Mouse (Mus musculus): ENCODE results near the gene Iqcf6. TPM values are rescaled to one million over a fixed set of nuclear protein-coding genes. Genes with fewer than 3 reads are reported as not detected.

The Iqcf6 gene
- polyA plus RNA-seq (2012; rRNA removed): not detected in 2 replicates

DNA sequence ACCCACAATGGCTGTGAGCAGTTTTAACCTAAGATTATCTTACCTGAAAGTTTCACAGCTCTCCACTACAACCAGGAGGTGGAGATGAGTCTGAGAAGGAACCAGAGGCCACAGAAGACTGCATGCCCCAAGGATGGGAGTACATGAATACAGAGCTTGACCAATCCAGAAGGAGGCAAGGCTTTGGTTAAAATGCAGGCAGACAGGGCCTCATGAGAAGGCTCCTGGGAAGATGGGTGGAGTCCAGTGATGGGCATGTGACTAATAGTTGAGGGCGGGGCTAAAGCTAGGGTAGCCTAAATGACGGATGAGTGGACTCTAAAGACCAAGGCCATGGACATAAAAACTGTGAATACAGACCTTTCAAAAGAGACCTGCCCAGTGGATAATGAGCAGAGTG is at the start of gene Iqcf6:
Gene Iqcf6, plus strand, starts transcription at position 301 of the 400 bp plus-strand sequence.

DNA sequence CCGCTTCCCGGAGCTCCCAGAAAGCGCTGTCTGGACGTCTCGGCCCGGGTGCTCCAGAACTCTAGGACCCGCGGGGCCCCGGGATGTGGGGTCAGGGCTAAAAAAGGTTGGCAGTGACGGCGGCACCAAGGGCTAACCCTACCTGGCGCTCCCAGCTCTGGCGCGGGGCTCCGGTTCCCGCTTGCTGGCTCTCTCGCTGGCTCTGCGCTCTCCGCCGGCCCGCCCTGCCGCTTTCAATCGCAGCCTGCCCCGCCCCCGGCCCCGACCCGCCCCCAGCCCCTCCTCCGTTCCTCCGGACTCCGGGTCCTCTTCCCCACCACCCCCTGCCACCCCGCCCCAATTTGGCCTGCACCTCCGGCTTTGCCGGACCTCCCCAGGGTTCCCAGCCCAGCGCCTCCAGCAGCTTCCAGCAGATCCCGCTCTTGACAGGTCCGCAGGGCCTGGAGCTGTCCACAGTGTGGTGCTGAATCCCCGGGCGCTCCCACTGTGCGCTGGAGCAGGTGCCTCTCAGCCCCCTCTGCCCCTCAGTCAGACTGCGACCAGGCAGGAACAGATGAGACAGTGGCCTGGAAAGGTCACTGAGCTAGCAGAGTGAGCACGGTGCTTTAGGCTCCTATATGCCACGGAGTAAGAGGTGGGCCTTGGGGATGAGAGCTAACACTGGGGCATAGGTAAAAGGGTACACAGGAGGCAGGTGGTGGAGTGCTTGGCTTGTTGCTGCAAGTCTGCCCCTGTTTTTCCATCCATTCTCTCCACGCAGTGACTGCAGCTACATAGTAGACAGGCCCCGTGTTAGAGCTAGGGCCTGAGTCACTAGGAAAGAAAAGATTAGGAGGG is 29.7 kb downstream of the Iqcf6 start, which contains the start of gene Grm2:
Gene Grm2, minus strand, starts transcription at position 199 of the 837 bp plus-strand sequence.

Other genes with a start within 250 kb of the Iqcf6 start
- gene Rpl29, start 197.1 kb upstream of the Iqcf6 start, polyA plus RNA-seq (2012; rRNA removed): 818 and 832 TPM in 2 replicates
- 22.9 and 23.0 TPM in 2 replicates for gene Acy1, start 188.3 kb upstream of the Iqcf6 start, polyA plus RNA-seq (2012; rRNA removed)
- 15.2 and 23.0 TPM in 2 replicates for gene Abhd14b, start 179.1 kb upstream of the Iqcf6 start, polyA plus RNA-seq (2012; rRNA removed)
- gene Abhd14a, start 178.9 kb upstream of the Iqcf6 start, polyA plus RNA-seq (2012; rRNA removed): 56.2 and 65.9 TPM in 2 replicates
- gene Pcbp4, start 173.3 kb upstream of the Iqcf6 start, polyA plus RNA-seq (2012; rRNA removed): 528 and 567 TPM in 2 replicates
- gene Gpr62, start 160.6 kb upstream of the Iqcf6 start, polyA plus RNA-seq (2012; rRNA removed): 0.29 and 0.65 TPM in 2 replicates
- gene Rrp9, start 150.6 kb upstream of the Iqcf6 start, polyA plus RNA-seq (2012; rRNA removed): 44.2 and 44.7 TPM in 2 replicates
- 2.0 and 3.3 TPM in 2 replicates for gene Parp3, start 149.6 kb upstream of the Iqcf6 start, polyA plus RNA-seq (2012; rRNA removed)
- not detected in 2 replicates for gene Iqcf1, start 126.6 kb upstream of the Iqcf6 start, polyA plus RNA-seq (2012; rRNA removed)
- gene Iqcf5, start 112.0 kb upstream of the Iqcf6 start, polyA plus RNA-seq (2012; rRNA removed): not detected in 2 replicates
- not detected in 2 replicates for gene Iqcf3, start 65.0 kb upstream of the Iqcf6 start, polyA plus RNA-seq (2012; rRNA removed)
- not detected in 2 replicates for gene Iqcf4, start 55.6 kb upstream of the Iqcf6 start, polyA plus RNA-seq (2012; rRNA removed)
- 7.3 and 7.7 TPM in 2 replicates for gene Grm2, start 29.5 kb downstream of the Iqcf6 start, polyA plus RNA-seq (2012; rRNA removed)
- 41.9 and 48.5 TPM in 2 replicates for gene Tex264, start 59.3 kb downstream of the Iqcf6 start, polyA plus RNA-seq (2012; rRNA removed)
- gene Rad54l2, start 162.6 kb downstream of the Iqcf6 start, polyA plus RNA-seq (2012; rRNA removed): 13.4 and 13.8 TPM in 2 replicates
- 26.6 and 32.3 TPM in 2 replicates for gene Dcaf1, start 195.3 kb downstream of the Iqcf6 start, polyA plus RNA-seq (2012; rRNA removed)

Measured in central nervous system, embryonic 14 days (tissue).